ENCODE assay signal across 29 mouse cellular contexts in the genomic region with DNA sequence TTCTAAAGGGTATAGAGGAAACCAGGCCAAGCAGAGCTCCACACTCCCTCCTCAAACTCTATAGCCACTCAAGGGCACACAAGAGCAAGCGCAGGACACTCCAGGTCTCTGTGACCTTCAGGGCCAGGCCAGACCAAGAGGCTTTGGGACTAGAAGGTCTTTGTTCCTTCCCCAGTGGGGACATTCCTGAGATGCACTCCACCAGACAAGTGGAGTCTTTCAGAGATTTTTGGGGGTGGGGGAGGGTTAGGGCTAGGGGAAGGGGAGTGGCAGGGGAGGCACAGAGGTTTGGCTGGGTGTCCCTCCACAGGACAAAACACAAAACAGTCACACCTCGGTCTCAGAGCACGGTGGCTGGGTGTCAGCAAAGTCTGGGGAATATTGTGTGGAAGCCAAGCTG. TPM values are rescaled to one million over a fixed set of nuclear protein-coding genes. Genes with fewer than 3 reads are reported as not detected.
DNase-seq lines count a peak whose midpoint lies in the region; ATAC-seq and TF ChIP-seq lines count a peak whose summit lies in the region.
"Had no signal": no experiment of that assay in that cellular context is flagged by ENCODE, and none has a peak within 500 bp of the region (broad histone marks: within the 10 kb centered on the region; RNA-seq: fewer than 3 reads in every experiment).

No protein-coding gene starts in this region.

- no peaks in the 10 kb centered on the region for H3K36me3 ChIP-seq in kidney, embryonic 15.5 days
- H3K36me3 ChIP-seq in kidney, adult 2 months (ENCODE audit: control insufficient read depth, insufficient read depth, low read length): no peaks in the 10 kb centered on the region
- no peaks in the 10 kb centered on the region for H3K36me3 ChIP-seq in midbrain, embryonic 10.5 days
- no peaks in the 10 kb centered on the region for H3K36me3 ChIP-seq in midbrain, embryonic 13.5 days
- no peaks in the 10 kb centered on the region for H3K36me3 ChIP-seq in embryonic facial prominence, embryonic 10.5 days (replicated peaks)
- no peaks in the 10 kb centered on the region for H3K36me3 ChIP-seq in stomach, embryonic 15.5 days
- H3K36me3 ChIP-seq in neural tube, embryonic 15.5 days: no peaks in the 10 kb centered on the region
- no peaks in the 10 kb centered on the region for H3K36me3 ChIP-seq in hindbrain, embryonic 16.5 days (ENCODE audit: control insufficient read depth, insufficient read depth, low read length)
- H3K36me3 ChIP-seq: embryonic facial prominence, embryonic 15.5 days; heart, embryonic 12.5 days; hindbrain, embryonic 10.5 days; limb, embryonic 12.5 days had no signal

- H3K4me3 ChIP-seq in kidney, embryonic 15.5 days (replicated peaks): no peak overlapping the region
- H3K4me3 ChIP-seq in kidney, adult 2 months (ENCODE audit: insufficient read depth, low read depth, low read length): no peak overlapping the region
- no peak overlapping the region for H3K4me3 ChIP-seq in midbrain, embryonic 10.5 days
- H3K4me3 ChIP-seq in midbrain, embryonic 13.5 days (replicated peaks): no peak overlapping the region
- H3K4me3 ChIP-seq in embryonic facial prominence, embryonic 10.5 days: no peak overlapping the region
- H3K4me3 ChIP-seq in stomach, embryonic 15.5 days (replicated peaks): no peak overlapping the region
- no peak overlapping the region for H3K4me3 ChIP-seq in neural tube, embryonic 15.5 days (replicated peaks)
- H3K4me3 ChIP-seq in hindbrain, embryonic 16.5 days (ENCODE audit: low read length): no peak overlapping the region
- H3K4me3 ChIP-seq: embryonic facial prominence, embryonic 15.5 days; heart, embryonic 12.5 days; hindbrain, embryonic 10.5 days; limb, embryonic 12.5 days had no signal

- no peak for TF ChIP-seq POLR2A in kidney, adult 2 months (IDR thresholded peaks at IDR 0.05; ENCODE audit: low read depth, low read length)

- H3K9me3 ChIP-seq in kidney, embryonic 15.5 days (replicated peaks): no peaks in the 10 kb centered on the region
- H3K9me3 ChIP-seq in midbrain, embryonic 10.5 days (replicated peaks): no peaks in the 10 kb centered on the region
- no peaks in the 10 kb centered on the region for H3K9me3 ChIP-seq in midbrain, embryonic 13.5 days
- no peaks in the 10 kb centered on the region for H3K9me3 ChIP-seq in embryonic facial prominence, embryonic 10.5 days
- H3K9me3 ChIP-seq in stomach, embryonic 15.5 days: no peaks in the 10 kb centered on the region
- H3K9me3 ChIP-seq in neural tube, embryonic 15.5 days (replicated peaks): no peaks in the 10 kb centered on the region
- no peaks in the 10 kb centered on the region for H3K9me3 ChIP-seq in hindbrain, embryonic 16.5 days (ENCODE audit: control insufficient read depth, low read length)
- H3K9me3 ChIP-seq: embryonic facial prominence, embryonic 15.5 days; heart, embryonic 12.5 days; hindbrain, embryonic 10.5 days; limb, embryonic 12.5 days had no signal

- ATAC-seq in kidney, embryonic 15.5 days (replicated peaks; ENCODE audit: low FRiP score): no peak
- ATAC-seq in midbrain, embryonic 13.5 days: no peak
- no peak for ATAC-seq in stomach, embryonic 15.5 days (ENCODE audit: insufficient read depth, low FRiP score, low read depth)
- no peak for ATAC-seq in neural tube, embryonic 15.5 days (ENCODE audit: low FRiP score)
- ATAC-seq in hindbrain, embryonic 16.5 days: no peak
- ATAC-seq: forebrain, embryonic 14.5 days; hindbrain, postnatal 0 days; liver, postnatal 0 days had no signal

- peak overlapping the region; percentile 72 for H3K27ac ChIP-seq in kidney, embryonic 15.5 days
- no peak overlapping the region for H3K27ac ChIP-seq in kidney, adult 2 months (ENCODE audit: insufficient read depth, low read depth, low read length)
- H3K27ac ChIP-seq in midbrain, embryonic 10.5 days (replicated peaks): peak overlapping the region; percentile 42; the same call in 1 of the 2 replicates
- no peak overlapping the region for H3K27ac ChIP-seq in midbrain, embryonic 13.5 days
- peak overlapping the region; percentile 59 for H3K27ac ChIP-seq in embryonic facial prominence, embryonic 10.5 days (replicated peaks)
- peak overlapping the region; percentile 79; the same call in 1 of the 2 replicates for H3K27ac ChIP-seq in stomach, embryonic 15.5 days
- no peak overlapping the region for H3K27ac ChIP-seq in neural tube, embryonic 15.5 days (replicated peaks)
- H3K27ac ChIP-seq in hindbrain, embryonic 16.5 days (ENCODE audit: low read depth, low read length): no peak overlapping the region
- H3K27ac ChIP-seq: embryonic facial prominence, embryonic 15.5 days; hindbrain, postnatal 0 days; limb, embryonic 12.5 days; macrophage had no signal

- H3K4me1 ChIP-seq in kidney, embryonic 15.5 days: peaks cover 33% of the 10 kb centered on the region
- peaks cover 16% of the 10 kb centered on the region; the same call in 1 of the 2 replicates for H3K4me1 ChIP-seq in kidney, adult 2 months (ENCODE audit: control insufficient read depth, insufficient read depth, low read length)
- H3K4me1 ChIP-seq in midbrain, embryonic 10.5 days: peaks cover 19% of the 10 kb centered on the region
- H3K4me1 ChIP-seq in midbrain, embryonic 13.5 days (replicated peaks): peaks cover 6% of the 10 kb centered on the region
- peaks cover 32% of the 10 kb centered on the region for H3K4me1 ChIP-seq in embryonic facial prominence, embryonic 10.5 days
- peaks cover 18% of the 10 kb centered on the region for H3K4me1 ChIP-seq in stomach, embryonic 15.5 days
- peaks cover 20% of the 10 kb centered on the region for H3K4me1 ChIP-seq in neural tube, embryonic 15.5 days
- no peaks in the 10 kb centered on the region for H3K4me1 ChIP-seq in hindbrain, embryonic 16.5 days (ENCODE audit: control insufficient read depth, insufficient read depth, low read depth, low read length)
- H3K4me1 ChIP-seq: embryonic facial prominence, embryonic 15.5 days; limb, embryonic 12.5 days had no signal

- H3K4me2 ChIP-seq in kidney, embryonic 15.5 days: no peak overlapping the region
- no peak overlapping the region for H3K4me2 ChIP-seq in midbrain, embryonic 13.5 days (replicated peaks)
- H3K4me2 ChIP-seq in stomach, embryonic 15.5 days: no peak overlapping the region
- no peak overlapping the region for H3K4me2 ChIP-seq in neural tube, embryonic 15.5 days
- no peak overlapping the region for H3K4me2 ChIP-seq in hindbrain, embryonic 16.5 days (ENCODE audit: low read length)
- H3K4me2 ChIP-seq: embryonic facial prominence, embryonic 15.5 days; heart, embryonic 12.5 days; limb, embryonic 12.5 days; liver, embryonic 11.5 days; midbrain, embryonic 11.5 days had no signal

- no peak overlapping the region for H3K9ac ChIP-seq in kidney, embryonic 15.5 days
- H3K9ac ChIP-seq in midbrain, embryonic 13.5 days (replicated peaks): no peak overlapping the region
- no peak overlapping the region for H3K9ac ChIP-seq in stomach, embryonic 15.5 days
- no peak overlapping the region for H3K9ac ChIP-seq in neural tube, embryonic 15.5 days (replicated peaks)
- H3K9ac ChIP-seq in hindbrain, embryonic 16.5 days (ENCODE audit: low read depth, low read length): no peak overlapping the region
- H3K9ac ChIP-seq: embryonic facial prominence, embryonic 15.5 days; heart, embryonic 12.5 days; limb, embryonic 12.5 days; liver, postnatal 0 days had no signal

- no peak for DNase-seq in kidney, adult 2 months
- DNase-seq in midbrain, embryonic 10.5 days (ENCODE audit: low spot score): no peak
- DNase-seq in embryonic facial prominence, embryonic 10.5 days (ENCODE audit: low spot score): no peak
- DNase-seq: adrenal gland, postnatal 25 days; B cell, adult 2 months; cerebellum, adult 8-10 months; cerebellum, postnatal 36 days; embryo, embryonic 11 days; gastrocnemius, postnatal 10 days; heart, postnatal 10 days; kidney, postnatal 10 days; layer of hippocampus, postnatal 36 days; liver, postnatal 0 days; right cerebral cortex, adult 18-20 months; right cerebral cortex, postnatal 4 days had no signal

- WGBS in kidney, embryonic 15.5 days: 72% methylated on average over 3 of the region's 3 CpGs
- 63% methylated on average over 3 of the region's 3 CpGs for WGBS in kidney, adult 2 months
- WGBS in midbrain, embryonic 10.5 days: 75% methylated on average over 3 of the region's 3 CpGs
- 78% methylated on average over 3 of the region's 3 CpGs for WGBS in midbrain, embryonic 13.5 days
- WGBS in embryonic facial prominence, embryonic 10.5 days: 56% methylated on average over 3 of the region's 3 CpGs
- 57% methylated on average over 3 of the region's 3 CpGs for WGBS in stomach, embryonic 15.5 days
- 80% methylated on average over 3 of the region's 3 CpGs for WGBS in neural tube, embryonic 15.5 days
- 63% methylated on average over 3 of the region's 3 CpGs for WGBS in hindbrain, embryonic 16.5 days

- no peak for TF ChIP-seq CTCF in kidney, adult 2 months (conservative IDR thresholded peaks at IDR 0.05; ENCODE audit: insufficient read depth, insufficient read length, low read depth, low read length)

- H3K27me3 ChIP-seq in kidney, embryonic 15.5 days: no peaks in the 10 kb centered on the region
- H3K27me3 ChIP-seq in kidney, adult 2 months (replicated peaks; ENCODE audit: control insufficient read depth, insufficient read depth, low read length): no peaks in the 10 kb centered on the region
- no peaks in the 10 kb centered on the region for H3K27me3 ChIP-seq in midbrain, embryonic 10.5 days (ENCODE audit: low read depth, poor library complexity, severe bottlenecking)
- no peaks in the 10 kb centered on the region for H3K27me3 ChIP-seq in midbrain, embryonic 13.5 days
- no peaks in the 10 kb centered on the region for H3K27me3 ChIP-seq in embryonic facial prominence, embryonic 10.5 days (replicated peaks; ENCODE audit: low read depth, poor library complexity, severe bottlenecking)
- no peaks in the 10 kb centered on the region for H3K27me3 ChIP-seq in stomach, embryonic 15.5 days (replicated peaks)
- H3K27me3 ChIP-seq in neural tube, embryonic 15.5 days (replicated peaks): no peaks in the 10 kb centered on the region
- H3K27me3 ChIP-seq in hindbrain, embryonic 16.5 days (replicated peaks; ENCODE audit: control insufficient read depth, insufficient read depth, low read length): no peaks in the 10 kb centered on the region
- H3K27me3 ChIP-seq: embryonic facial prominence, embryonic 15.5 days; heart, embryonic 12.5 days; limb, embryonic 12.5 days had no signal

RNA-seq across cellular contexts. Expression of gene Afap1l2, which starts 48.4 kb away (rescaled TPM):
- 16.8 and 18.3 TPM in 2 replicates for polyA plus RNA-seq in kidney, embryonic 15.5 days (2015; fragmentation: Nextera tagmentation; extraction: Ambion mirVana)
- 9.2 and 10.1 TPM in 2 replicates for polyA plus RNA-seq in kidney, adult 2 months (2012; rRNA removed)
- 3.6 and 4.5 TPM in 2 replicates for polyA plus RNA-seq in midbrain, embryonic 10.5 days (2016; fragmentation: Nextera tagmentation; extraction: Ambion mirVana)
- 5.5 TPM in 2 replicates for polyA plus RNA-seq in midbrain, embryonic 13.5 days (2015; fragmentation: Nextera tagmentation; extraction: Ambion mirVana)
- polyA plus RNA-seq in embryonic facial prominence, embryonic 10.5 days (2016; fragmentation: Nextera tagmentation; extraction: Ambion mirVana): 4.4 and 5.2 TPM in 2 replicates
- polyA plus RNA-seq in stomach, embryonic 15.5 days (2015; fragmentation: Nextera tagmentation; extraction: Ambion mirVana): 21.2 and 21.7 TPM in 2 replicates
- polyA plus RNA-seq in neural tube, embryonic 15.5 days (2015; fragmentation: Nextera tagmentation; extraction: Ambion mirVana): 12.3 and 15.9 TPM in 2 replicates
- 13.9 and 16.4 TPM in 2 replicates for polyA plus RNA-seq in hindbrain, embryonic 16.5 days (2015; fragmentation: Nextera tagmentation; extraction: Ambion mirVana)
- polyA plus RNA-seq: macrophage had no signal

Comparison
In these comparisons a context has a peak if more than half of its experiments do, and no peak if none do; other contexts are left out.
1. H3K27ac ChIP-seq: peak in kidney, embryonic 15.5 days (single experiment), midbrain, embryonic 10.5 days (single experiment), embryonic facial prominence, embryonic 10.5 days (single experiment) and stomach, embryonic 15.5 days (single experiment); none in kidney, adult 2 months (single experiment), midbrain, embryonic 13.5 days (single experiment), neural tube, embryonic 15.5 days (single experiment) and hindbrain, embryonic 16.5 days (single experiment).